21 mouse cellular contexts compared by ENCODE assay signal in the genomic region with DNA sequence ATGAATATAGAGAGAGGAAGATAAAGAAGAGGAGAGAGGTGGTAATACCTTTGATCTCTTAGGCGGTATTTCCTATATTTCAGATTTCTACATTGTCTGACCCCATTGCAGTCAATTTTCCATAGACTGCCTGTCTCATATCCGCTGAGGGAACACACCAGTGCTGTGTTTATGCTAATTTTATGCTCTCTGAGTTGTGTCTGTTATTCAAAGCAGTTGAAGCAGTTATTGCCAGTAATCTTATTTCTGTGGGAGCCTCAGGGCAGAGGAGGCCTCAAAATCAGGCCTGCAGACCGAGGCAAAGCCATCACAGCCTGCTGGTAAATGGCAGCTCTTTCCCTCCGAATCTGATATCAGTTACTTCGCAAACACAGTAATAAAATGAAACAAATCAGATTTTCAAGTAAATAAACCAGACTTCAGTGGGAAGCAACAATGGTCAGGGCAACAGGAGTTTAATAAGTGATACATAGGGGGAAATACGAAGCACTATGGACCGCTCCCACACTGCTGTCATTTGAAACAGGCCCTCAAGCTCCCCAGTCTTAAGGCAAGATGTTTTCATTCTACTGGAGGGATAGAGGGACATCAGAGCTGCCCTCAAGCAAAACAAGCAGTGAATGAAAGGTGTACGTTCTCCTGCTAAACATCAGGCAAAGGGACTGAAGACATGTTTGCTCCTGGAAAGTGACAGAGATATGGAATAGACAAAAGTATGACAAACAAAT.
A peak's percentile ranks its signal among the peaks of the same experiment; 100 is the strongest.
DNase-seq lines count a peak whose midpoint lies in the region; ATAC-seq lines count a peak whose summit lies in the region.
"Had no signal": no experiment of that assay in that cellular context is flagged by ENCODE, and none has a peak within 500 bp of the region (broad histone marks: within the 10 kb centered on the region; RNA-seq: fewer than 3 reads in every experiment).

No protein-coding gene starts in this region.

- H3K36me3 ChIP-seq in hindbrain, embryonic 11.5 days (ENCODE audit: control insufficient read depth, insufficient read depth, low read length) = no peaks in the 10 kb centered on the region
- no peaks in the 10 kb centered on the region for H3K36me3 ChIP-seq in hindbrain, embryonic 12.5 days
- no peaks in the 10 kb centered on the region for H3K36me3 ChIP-seq in hindbrain, embryonic 16.5 days (ENCODE audit: control insufficient read depth, insufficient read depth, low read length)
- no peaks in the 10 kb centered on the region for H3K36me3 ChIP-seq in neural tube, embryonic 15.5 days
- H3K36me3 ChIP-seq: heart, embryonic 13.5 days; kidney, embryonic 15.5 days; liver, embryonic 13.5 days had no signal

- H3K27me3 ChIP-seq in hindbrain, embryonic 11.5 days (ENCODE audit: control insufficient read depth, insufficient read depth, low read length) = no peaks in the 10 kb centered on the region
- H3K27me3 ChIP-seq in hindbrain, embryonic 12.5 days = no peaks in the 10 kb centered on the region
- no peaks in the 10 kb centered on the region for H3K27me3 ChIP-seq in hindbrain, embryonic 16.5 days (replicated peaks; ENCODE audit: control insufficient read depth, insufficient read depth, low read length)
- H3K27me3 ChIP-seq in neural tube, embryonic 15.5 days (replicated peaks) = no peaks in the 10 kb centered on the region
- H3K27me3 ChIP-seq: heart, embryonic 13.5 days; kidney, embryonic 15.5 days; liver, embryonic 13.5 days had no signal

- H3K27ac ChIP-seq in hindbrain, embryonic 11.5 days (ENCODE audit: low read depth, low read length) = no peak overlapping the region
- H3K27ac ChIP-seq in hindbrain, embryonic 12.5 days = no peak overlapping the region
- no peak overlapping the region for H3K27ac ChIP-seq in hindbrain, embryonic 16.5 days (ENCODE audit: low read depth, low read length)
- no peak overlapping the region for H3K27ac ChIP-seq in neural tube, embryonic 15.5 days (replicated peaks)
- H3K27ac ChIP-seq: heart, adult 2 months; heart, embryonic 13.5 days; kidney, embryonic 15.5 days; liver, embryonic 13.5 days had no signal

- WGBS in hindbrain, embryonic 11.5 days = 86% methylated on average over 8 of the region's 8 CpGs
- 79% methylated on average over 8 of the region's 8 CpGs for WGBS in hindbrain, embryonic 12.5 days
- 68% methylated on average over 8 of the region's 8 CpGs for WGBS in hindbrain, embryonic 16.5 days
- WGBS in neural tube, embryonic 15.5 days = 57% methylated on average over 8 of the region's 8 CpGs

- DNase-seq in hindbrain, embryonic 11.5 days (ENCODE audit: low spot score) = peak; percentile 3
- peak; percentile 2 for DNase-seq in retina, postnatal 1 day
- no peak for DNase-seq in retina, embryonic 14.5 days (ENCODE audit: low spot score)
- no peak for DNase-seq in layer of hippocampus, adult 11-12 months (ENCODE audit: low spot score)
- no peak for DNase-seq in MN1 (ENCODE audit: low spot score)
- DNase-seq: cerebellum, adult 9-11 months; gastrocnemius, postnatal 36 days; heart, adult 2 months; heart, postnatal 14 days; kidney, adult 11 months; kidney, postnatal 36 days; liver, embryonic 13.5 days; lung, adult 2 months; lung, postnatal 14 days; right cerebral cortex, postnatal 4 days; thymus, postnatal 14 days had no signal

- ATAC-seq in hindbrain, embryonic 11.5 days (ENCODE audit: low FRiP score) = no peak
- no peak for ATAC-seq in hindbrain, embryonic 12.5 days (ENCODE audit: low FRiP score)
- peak; percentile 67; the same call in 1 of the 2 replicates for ATAC-seq in hindbrain, embryonic 16.5 days
- ATAC-seq in neural tube, embryonic 15.5 days (ENCODE audit: low FRiP score) = peak; percentile 79

- H3K9me3 ChIP-seq in hindbrain, embryonic 11.5 days (ENCODE audit: control insufficient read depth, low read length) = no peaks in the 10 kb centered on the region
- H3K9me3 ChIP-seq in hindbrain, embryonic 12.5 days (replicated peaks) = no peaks in the 10 kb centered on the region
- H3K9me3 ChIP-seq in hindbrain, embryonic 16.5 days (ENCODE audit: control insufficient read depth, low read length) = no peaks in the 10 kb centered on the region
- H3K9me3 ChIP-seq in neural tube, embryonic 15.5 days (replicated peaks) = no peaks in the 10 kb centered on the region
- H3K9me3 ChIP-seq: heart, embryonic 13.5 days; kidney, embryonic 15.5 days; liver, embryonic 13.5 days had no signal

- no peak overlapping the region for H3K4me3 ChIP-seq in hindbrain, embryonic 11.5 days (ENCODE audit: low read depth, low read length)
- no peak overlapping the region for H3K4me3 ChIP-seq in hindbrain, embryonic 12.5 days
- no peak overlapping the region for H3K4me3 ChIP-seq in hindbrain, embryonic 16.5 days (ENCODE audit: low read length)
- H3K4me3 ChIP-seq in neural tube, embryonic 15.5 days (replicated peaks) = no peak overlapping the region
- H3K4me3 ChIP-seq: heart, adult 2 months; heart, embryonic 13.5 days; kidney, embryonic 15.5 days; liver, embryonic 13.5 days had no signal

- no peak overlapping the region for H3K9ac ChIP-seq in hindbrain, embryonic 11.5 days (ENCODE audit: low read depth, low read length)
- no peak overlapping the region for H3K9ac ChIP-seq in hindbrain, embryonic 12.5 days
- no peak overlapping the region for H3K9ac ChIP-seq in hindbrain, embryonic 16.5 days (ENCODE audit: low read depth, low read length)
- H3K9ac ChIP-seq in neural tube, embryonic 15.5 days (replicated peaks) = no peak overlapping the region
- H3K9ac ChIP-seq: heart, embryonic 13.5 days; kidney, embryonic 15.5 days; liver, embryonic 13.5 days had no signal

- no peaks in the 10 kb centered on the region for H3K4me1 ChIP-seq in hindbrain, embryonic 11.5 days (replicated peaks; ENCODE audit: control insufficient read depth, insufficient read depth, low read length)
- no peaks in the 10 kb centered on the region for H3K4me1 ChIP-seq in hindbrain, embryonic 12.5 days
- no peaks in the 10 kb centered on the region for H3K4me1 ChIP-seq in hindbrain, embryonic 16.5 days (ENCODE audit: control insufficient read depth, insufficient read depth, low read depth, low read length)
- H3K4me1 ChIP-seq in neural tube, embryonic 15.5 days = no peaks in the 10 kb centered on the region
- H3K4me1 ChIP-seq: heart, embryonic 13.5 days; kidney, embryonic 15.5 days; liver, embryonic 13.5 days had no signal

- no peak overlapping the region for H3K4me2 ChIP-seq in hindbrain, embryonic 11.5 days (replicated peaks; ENCODE audit: low read depth, low read length)
- H3K4me2 ChIP-seq in hindbrain, embryonic 12.5 days (replicated peaks) = no peak overlapping the region
- no peak overlapping the region for H3K4me2 ChIP-seq in hindbrain, embryonic 16.5 days (ENCODE audit: low read length)
- no peak overlapping the region for H3K4me2 ChIP-seq in neural tube, embryonic 15.5 days
- H3K4me2 ChIP-seq: heart, embryonic 13.5 days; kidney, embryonic 15.5 days; liver, embryonic 13.5 days had no signal

Comparison
In these comparisons a context has a peak if more than half of its experiments do, and no peak if none do; other contexts are left out.
1. ATAC-seq: peak in hindbrain, embryonic 16.5 days (single experiment) and neural tube, embryonic 15.5 days (single experiment); none in hindbrain, embryonic 11.5 days (single experiment) and hindbrain, embryonic 12.5 days (single experiment).
2. DNase-seq: peak in hindbrain, embryonic 11.5 days (single experiment) and retina, postnatal 1 day (single experiment); none in retina, embryonic 14.5 days (single experiment), layer of hippocampus, adult 11-12 months (single experiment) and MN1 (single experiment).